Mouse (Mus musculus): Measurements from ENCODE around the gene Cyp1b1. TPM values are rescaled to one million over a fixed set of nuclear protein-coding genes. Genes with fewer than 3 reads are reported as not detected.

Cyp1b1 gene
- polyA plus RNA-seq (2012; rRNA removed) = 2.4 and 5.4 TPM in 2 replicates

- Histone ChIP-seq H3K4me3 (ENCODE audit: low read depth, low read length) (peak within 1 kb of the TSS; percentile 58), H3K27me3 (ENCODE audit: control insufficient read depth, insufficient read depth, low read length) (peaks cover 31% of the 10 kb centered on the region; the same call in 1 of the 2 replicates), H3K27ac (ENCODE audit: insufficient read depth, low read depth, low read length) (peak within 1 kb of the TSS; percentile 20), H3K4me1 (ENCODE audit: control insufficient read depth, insufficient read depth, insufficient read length, low read length) (peaks cover 18% of the 10 kb centered on the region), H3K36me3 (ENCODE audit: control insufficient read depth, insufficient read depth, low read length) (no peaks in the 10 kb centered on the region)
- 1% methylated on average over 31 of the region's 31 CpGs for WGBS
- TF ChIP-seq POLR2A (IDR thresholded peaks at IDR 0.05; ENCODE audit: low read depth, low read length) (peak; percentile 1; the same call in 1 of the 2 replicates), CTCF (IDR thresholded peaks at IDR 0.05; ENCODE audit: extremely low read depth, insufficient read length, insufficient replicate concordance, low read depth, low read length) (no peak)
Measured at GRCm38 (mm10) chr17:79714931-79715637, at the start of gene Cyp1b1. TSS of gene Cyp1b1 (minus strand) at chr17:79715061.

DNA sequence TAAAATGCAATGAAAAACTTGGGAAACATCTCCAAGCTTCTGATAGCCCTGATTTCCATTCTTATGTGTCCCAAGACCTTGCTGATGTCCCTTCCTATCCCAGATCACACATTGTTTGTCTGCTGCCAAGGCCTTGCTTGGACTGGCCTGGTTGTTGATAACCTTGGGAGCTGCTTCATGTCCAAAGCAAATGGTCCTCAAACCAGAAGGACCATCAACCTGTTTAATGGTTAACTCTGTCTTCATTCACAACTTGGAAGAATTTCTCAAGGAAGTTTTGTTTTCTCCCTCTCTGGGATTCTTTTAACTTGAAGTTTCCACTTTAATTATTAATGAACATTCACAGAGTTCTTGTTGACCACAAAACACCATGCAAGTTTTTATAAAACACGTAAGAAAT lies 47.0 kb upstream of the Cyp1b1 start:
- TF ChIP-seq POLR2A (IDR thresholded peaks at IDR 0.05; ENCODE audit: low read depth, low read length) = no peak
- no peak for TF ChIP-seq CTCF (IDR thresholded peaks at IDR 0.05; ENCODE audit: extremely low read depth, insufficient read length, insufficient replicate concordance, low read depth, low read length)
- H3K4me3 ChIP-seq (ENCODE audit: low read depth, low read length) = no peak overlapping the region
- WGBS = 57% methylated on average over 1 of the region's 1 CpGs
- no peaks in the 10 kb centered on the region for H3K4me1 ChIP-seq (ENCODE audit: control insufficient read depth, insufficient read depth, insufficient read length, low read length)
- no peaks in the 10 kb centered on the region; the same call in 1 of the 2 replicates for H3K27me3 ChIP-seq (ENCODE audit: control insufficient read depth, insufficient read depth, low read length)
- no peak overlapping the region for H3K27ac ChIP-seq (ENCODE audit: insufficient read depth, low read depth, low read length)
- no peaks in the 10 kb centered on the region for H3K36me3 ChIP-seq (ENCODE audit: control insufficient read depth, insufficient read depth, low read length)

GRCm38 (mm10) chr17:79753831-79754230 lies 39.0 kb upstream of the Cyp1b1 start:
- Histone ChIP-seq H3K27ac (ENCODE audit: insufficient read depth, low read depth, low read length) (no peak overlapping the region; the same call in 1 of the 2 replicates), H3K36me3 (ENCODE audit: control insufficient read depth, insufficient read depth, low read length) (no peaks in the 10 kb centered on the region), H3K4me3 (ENCODE audit: low read depth, low read length) (no peak overlapping the region), H3K27me3 (ENCODE audit: control insufficient read depth, insufficient read depth, low read length) (no peaks in the 10 kb centered on the region), H3K4me1 (ENCODE audit: control insufficient read depth, insufficient read depth, insufficient read length, low read length) (no peaks in the 10 kb centered on the region)
- TF ChIP-seq CTCF (IDR thresholded peaks at IDR 0.05; ENCODE audit: extremely low read depth, insufficient read length, insufficient replicate concordance, low read depth, low read length) (no peak), POLR2A (IDR thresholded peaks at IDR 0.05; ENCODE audit: low read depth, low read length) (no peak)
- WGBS = 90% methylated on average over 12 of the region's 12 CpGs

- no peaks in the 10 kb centered on the region for H3K27me3 ChIP-seq (ENCODE audit: control insufficient read depth, insufficient read depth, low read length)
- no peak for TF ChIP-seq POLR2A (IDR thresholded peaks at IDR 0.05; ENCODE audit: low read depth, low read length)
- no peak for TF ChIP-seq CTCF (IDR thresholded peaks at IDR 0.05; ENCODE audit: extremely low read depth, insufficient read length, insufficient replicate concordance, low read depth, low read length)
- no peaks in the 10 kb centered on the region for H3K4me1 ChIP-seq (ENCODE audit: control insufficient read depth, insufficient read depth, insufficient read length, low read length)
Measured at GRCm38 (mm10) chr17:79752836-79753235, 38.0 kb upstream of the Cyp1b1 start.

DNA sequence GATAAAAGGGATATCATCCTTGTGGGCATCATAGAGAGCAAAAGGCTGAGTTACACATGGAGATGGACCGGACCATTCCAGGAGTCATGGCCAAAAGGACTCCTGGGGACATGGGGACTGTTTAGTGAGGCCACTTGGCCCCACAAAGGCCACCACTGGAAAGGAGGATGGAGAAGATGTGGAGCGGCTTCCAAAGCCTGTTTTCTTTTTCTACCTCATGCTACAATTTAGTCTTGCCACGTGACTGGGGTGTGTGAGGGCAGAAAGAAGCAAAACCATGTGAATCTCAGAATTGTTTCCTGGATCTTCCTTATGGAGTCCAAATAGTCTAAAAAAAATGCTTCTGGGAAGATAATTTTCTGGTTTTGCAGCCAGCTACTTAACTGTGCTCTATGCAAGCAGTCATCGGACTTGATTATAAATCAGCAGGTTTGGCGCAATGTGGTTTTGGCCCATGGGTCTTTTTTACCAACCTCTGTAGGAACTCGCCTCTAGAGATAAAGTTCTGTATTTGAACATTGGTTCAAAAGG lies 36.9 kb upstream of the Cyp1b1 start:
- no peaks in the 10 kb centered on the region for H3K36me3 ChIP-seq (ENCODE audit: control insufficient read depth, insufficient read depth, low read length)
- H3K4me1 ChIP-seq (ENCODE audit: control insufficient read depth, insufficient read depth, insufficient read length, low read length) = no peaks in the 10 kb centered on the region
- TF ChIP-seq CTCF (IDR thresholded peaks at IDR 0.05; ENCODE audit: extremely low read depth, insufficient read length, insufficient replicate concordance, low read depth, low read length) = no peak
- TF ChIP-seq POLR2A (IDR thresholded peaks at IDR 0.05; ENCODE audit: low read depth, low read length) = no peak
- H3K4me3 ChIP-seq (ENCODE audit: low read depth, low read length) = no peak overlapping the region
- H3K27me3 ChIP-seq (ENCODE audit: control insufficient read depth, insufficient read depth, low read length) = no peaks in the 10 kb centered on the region
- 64% methylated on average over 6 of the region's 6 CpGs for WGBS
- no peak overlapping the region for H3K27ac ChIP-seq (ENCODE audit: insufficient read depth, low read depth, low read length)

More at GRCm38 (mm10) chr17:79752836-79753235, 38.0 kb upstream of the Cyp1b1 start:
- Histone ChIP-seq H3K27ac (ENCODE audit: insufficient read depth, low read depth, low read length) (no peak overlapping the region), H3K36me3 (ENCODE audit: control insufficient read depth, insufficient read depth, low read length) (no peaks in the 10 kb centered on the region), H3K4me3 (ENCODE audit: low read depth, low read length) (no peak overlapping the region)

- TF ChIP-seq CTCF (IDR thresholded peaks at IDR 0.05; ENCODE audit: extremely low read depth, insufficient read length, insufficient replicate concordance, low read depth, low read length) = no peak
- no peak for TF ChIP-seq POLR2A (IDR thresholded peaks at IDR 0.05; ENCODE audit: low read depth, low read length)
- no peaks in the 10 kb centered on the region for H3K4me1 ChIP-seq (ENCODE audit: control insufficient read depth, insufficient read depth, insufficient read length, low read length)
- H3K36me3 ChIP-seq (ENCODE audit: control insufficient read depth, insufficient read depth, low read length) = no peaks in the 10 kb centered on the region
- no peaks in the 10 kb centered on the region for H3K27me3 ChIP-seq (ENCODE audit: control insufficient read depth, insufficient read depth, low read length)
- 27% methylated on average over 1 of the region's 1 CpGs for WGBS
- no peak overlapping the region for H3K4me3 ChIP-seq (ENCODE audit: low read depth, low read length)
- H3K27ac ChIP-seq (ENCODE audit: insufficient read depth, low read depth, low read length) = no peak overlapping the region
Measured at GRCm38 (mm10) chr17:79749647-79750046, 34.8 kb upstream of the Cyp1b1 start.

DNA sequence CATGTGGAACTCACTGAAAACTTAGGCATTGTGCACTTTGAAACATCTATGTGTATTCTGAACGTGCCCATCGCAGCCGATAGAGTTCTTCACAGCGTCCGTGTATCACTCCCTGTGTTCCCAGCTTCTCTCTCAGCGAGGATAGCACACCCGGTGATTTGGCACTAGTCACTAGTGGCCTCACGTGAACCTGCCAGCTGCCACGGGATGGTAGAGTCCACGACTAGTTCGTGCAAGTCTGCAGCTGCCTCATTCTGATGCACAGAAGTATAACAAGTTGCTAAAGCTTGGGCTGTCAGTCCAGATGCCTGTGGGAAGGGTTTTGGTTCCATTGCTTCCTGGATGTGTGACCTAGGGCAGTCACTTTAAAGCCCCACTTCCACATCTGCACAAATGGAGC lies 32.1 kb upstream of the Cyp1b1 start:
- Histone ChIP-seq H3K36me3 (ENCODE audit: control insufficient read depth, insufficient read depth, low read length) (no peaks in the 10 kb centered on the region), H3K27me3 (ENCODE audit: control insufficient read depth, insufficient read depth, low read length) (no peaks in the 10 kb centered on the region; the same call in 1 of the 2 replicates), H3K27ac (ENCODE audit: insufficient read depth, low read depth, low read length) (no peak overlapping the region), H3K4me1 (ENCODE audit: control insufficient read depth, insufficient read depth, insufficient read length, low read length) (no peaks in the 10 kb centered on the region), H3K4me3 (ENCODE audit: low read depth, low read length) (no peak overlapping the region)
- no peak for TF ChIP-seq POLR2A (IDR thresholded peaks at IDR 0.05; ENCODE audit: low read depth, low read length)
- TF ChIP-seq CTCF (IDR thresholded peaks at IDR 0.05; ENCODE audit: extremely low read depth, insufficient read length, insufficient replicate concordance, low read depth, low read length) = no peak
- 59% methylated on average over 11 of the region's 11 CpGs for WGBS

Data from small intestine, adult 2 months (tissue).